12 mouse cellular contexts compared by ENCODE assay signal in genomic region chr10:83106152-83106746, GRCm38 (mm10).
DNase-seq lines count a peak whose midpoint lies in the region; ATAC-seq and TF ChIP-seq lines count a peak whose summit lies in the region.
"Had no signal": no experiment of that assay in that cellular context is flagged by ENCODE, and none has a peak within 500 bp of the region (broad histone marks: within the 10 kb centered on the region; RNA-seq: fewer than 3 reads in every experiment).

No protein-coding gene starts in this region.

- H3K9ac ChIP-seq in hindbrain, embryonic 12.5 days, result no peak overlapping the region
- H3K9ac ChIP-seq: embryonic facial prominence, embryonic 12.5 days; liver, embryonic 14.5 days had no signal

- peaks cover 68% of the 10 kb centered on the region for H3K4me1 ChIP-seq in hindbrain, embryonic 12.5 days
- peaks cover 77% of the 10 kb centered on the region for H3K4me1 ChIP-seq in midbrain, embryonic 10.5 days

- no peaks in the 10 kb centered on the region for H3K9me3 ChIP-seq in hindbrain, embryonic 12.5 days (replicated peaks)
- H3K9me3 ChIP-seq in midbrain, embryonic 10.5 days (replicated peaks), result no peaks in the 10 kb centered on the region
- H3K9me3 ChIP-seq: embryonic facial prominence, embryonic 12.5 days had no signal

- WGBS in hindbrain, embryonic 12.5 days, result 35% methylated on average over 7 of the region's 7 CpGs
- 36% methylated on average over 7 of the region's 7 CpGs for WGBS in midbrain, embryonic 10.5 days

- no peaks in the 10 kb centered on the region for H3K27me3 ChIP-seq in hindbrain, embryonic 12.5 days
- H3K27me3 ChIP-seq in midbrain, embryonic 10.5 days (ENCODE audit: low read depth, poor library complexity, severe bottlenecking), result peaks cover 32% of the 10 kb centered on the region
- H3K27me3 ChIP-seq: embryonic facial prominence, embryonic 12.5 days had no signal

- H3K4me3 ChIP-seq in layer of hippocampus, adult 2 months, result no peak overlapping the region
- H3K4me3 ChIP-seq in hindbrain, embryonic 12.5 days, result no peak overlapping the region
- no peak overlapping the region for H3K4me3 ChIP-seq in midbrain, embryonic 10.5 days
- H3K4me3 ChIP-seq: embryonic facial prominence, embryonic 12.5 days; heart, adult 2 months had no signal

- peak; percentile 51 for ATAC-seq in hindbrain, embryonic 12.5 days (ENCODE audit: low FRiP score)

- peak; percentile 68 to 83 for DNase-seq in layer of hippocampus, adult 2 months (ENCODE audit: low spot score in 2 of 2)
- DNase-seq in layer of hippocampus, adult 9-10 months (ENCODE audit: low spot score), result no peak
- DNase-seq in midbrain, embryonic 10.5 days (ENCODE audit: low spot score), result no peak
- DNase-seq in right cerebral cortex, postnatal 25 days, result peak; percentile 56
- DNase-seq in urinary bladder, adult 18-20 months (ENCODE audit: low spot score in 2 of 2), result no peak
- DNase-seq in thymus, postnatal 4 days, result no peak
- no peak for DNase-seq in heart, adult 9 months (ENCODE audit: low spot score in 2 of 2)
- DNase-seq: heart, adult 2 months; kidney, adult 9 months had no signal

- TF ChIP-seq CTCF in layer of hippocampus, adult 2 months (conservative IDR thresholded peaks at IDR 0.05), result no peak

- no peak overlapping the region for H3K4me2 ChIP-seq in hindbrain, embryonic 12.5 days (replicated peaks)
- H3K4me2 ChIP-seq: embryonic facial prominence, embryonic 12.5 days had no signal

- no peaks in the 10 kb centered on the region for H3K36me3 ChIP-seq in hindbrain, embryonic 12.5 days
- H3K36me3 ChIP-seq in midbrain, embryonic 10.5 days, result no peaks in the 10 kb centered on the region
- H3K36me3 ChIP-seq: embryonic facial prominence, embryonic 12.5 days had no signal

- peak overlapping the region; percentile 74 for H3K27ac ChIP-seq in layer of hippocampus, adult 2 months
- H3K27ac ChIP-seq in hindbrain, embryonic 12.5 days, result peak overlapping the region; percentile 52; the same call in 1 of the 2 replicates
- 0 out of 2 replicates have a peak overlapping the region, but pooled peaks have one; percentile 46 for H3K27ac ChIP-seq in midbrain, embryonic 10.5 days (replicated peaks)
- H3K27ac ChIP-seq: embryonic facial prominence, embryonic 12.5 days; heart, adult 2 months; liver, embryonic 14.5 days had no signal

Comparison
In these comparisons a context has a peak if more than half of its experiments do, and no peak if none do; other contexts are left out.
1. DNase-seq: peak in layer of hippocampus, adult 2 months (2 of 2) and right cerebral cortex, postnatal 25 days (single experiment); none in layer of hippocampus, adult 9-10 months (single experiment), midbrain, embryonic 10.5 days (single experiment), urinary bladder, adult 18-20 months (0 of 2), thymus, postnatal 4 days (single experiment) and heart, adult 9 months (0 of 2).
2. Peak in every context shown above with its lines, with median percentiles within 50 percentile points of each other: H3K27ac ChIP-seq.